Mouse (Mus musculus) fibroblast of lung, adult 2 months (primary cell): ENCODE measurements around the gene Eif5.
"Not testable (repeated sequence)": the region's sequence is repeated elsewhere in the genome, so short reads cannot be mapped to it uniquely, and the experiment has no call there.

Source experiments
- DNase-seq: peaks from one replicate; pipeline ENCODE4 v3.0.0-alpha.2; 2011; ENCODE audit warnings: low read depth

Gene Eif5

DNA sequence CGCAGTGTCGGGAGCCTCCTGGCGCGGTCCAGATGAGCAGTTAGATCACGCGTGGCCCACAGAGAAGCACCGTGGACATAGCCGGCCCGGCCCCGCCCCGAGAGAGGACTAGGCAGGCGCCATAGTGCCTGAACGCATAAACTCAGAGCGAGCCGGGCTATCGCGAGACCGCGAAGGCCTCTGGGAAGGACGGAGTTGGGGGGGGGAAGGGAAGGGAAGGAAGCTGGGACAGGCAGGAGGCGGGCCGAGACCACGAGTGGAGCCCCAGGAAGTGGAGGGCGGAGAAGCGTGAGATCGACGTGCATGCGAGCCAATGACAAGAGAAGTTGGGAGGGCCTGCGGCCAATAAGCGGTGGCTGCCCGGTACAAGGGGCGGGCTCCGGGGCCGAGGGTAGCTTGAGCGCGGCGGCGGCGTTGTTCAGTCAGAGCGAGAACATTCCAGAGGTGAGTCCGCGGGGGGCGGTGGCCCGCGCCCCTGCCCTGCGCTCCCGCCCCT lies at the start of gene Eif5:
Eif5 (plus strand) TSS at position 221 of the 496 bp plus-strand sequence.
- DNase-seq = peak; percentile 97

DNA sequence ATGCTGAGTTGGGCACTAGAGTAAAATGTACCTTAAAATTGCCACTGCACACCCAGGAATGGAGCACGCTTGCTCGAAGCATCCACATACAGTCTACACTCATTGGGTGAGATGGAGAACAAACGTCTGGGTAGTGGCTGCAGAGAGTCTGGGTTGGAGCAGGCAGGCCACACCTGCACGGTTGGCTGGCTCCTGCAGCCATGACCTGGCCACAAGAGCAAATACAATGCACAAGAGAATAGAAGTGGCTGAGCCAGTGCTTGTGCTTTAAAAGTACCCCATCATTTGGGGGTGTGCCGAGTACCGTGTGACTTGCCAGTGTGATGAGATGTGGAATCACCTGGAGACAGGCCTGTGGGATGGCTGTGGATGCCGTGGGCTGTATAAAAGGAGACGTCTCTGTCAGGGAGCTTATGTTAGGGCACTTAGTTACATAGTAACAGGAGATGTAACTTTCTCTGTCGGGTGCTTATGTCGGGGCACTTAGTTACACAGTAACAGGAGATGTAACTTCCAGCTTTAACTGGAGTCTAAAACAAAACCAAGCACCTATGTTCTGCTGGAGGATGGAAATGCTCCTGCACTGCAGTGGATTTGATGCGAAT lies 48.5 kb upstream of the Eif5 start:
- no peak for DNase-seq

DNA sequence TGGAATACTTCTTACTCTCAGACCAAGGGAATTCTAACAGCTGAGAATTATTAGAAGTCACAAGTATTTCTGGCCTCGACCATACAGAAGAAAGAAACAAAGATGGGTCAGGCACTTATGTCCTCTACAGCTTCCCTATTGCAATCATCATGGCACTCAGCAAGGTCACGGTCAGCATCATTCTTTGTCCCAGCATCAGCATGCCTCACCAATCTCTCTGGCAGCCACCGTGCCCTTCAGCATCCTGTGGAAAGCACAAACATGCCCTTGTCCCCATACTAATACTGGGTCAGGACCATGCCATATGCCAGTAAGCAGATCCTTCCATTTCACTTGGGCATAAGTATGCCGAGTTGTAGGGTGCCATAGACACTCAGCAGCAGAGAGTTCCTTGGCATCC lies 42.9 kb upstream of the Eif5 start:
- DNase-seq = no peak

DNA sequence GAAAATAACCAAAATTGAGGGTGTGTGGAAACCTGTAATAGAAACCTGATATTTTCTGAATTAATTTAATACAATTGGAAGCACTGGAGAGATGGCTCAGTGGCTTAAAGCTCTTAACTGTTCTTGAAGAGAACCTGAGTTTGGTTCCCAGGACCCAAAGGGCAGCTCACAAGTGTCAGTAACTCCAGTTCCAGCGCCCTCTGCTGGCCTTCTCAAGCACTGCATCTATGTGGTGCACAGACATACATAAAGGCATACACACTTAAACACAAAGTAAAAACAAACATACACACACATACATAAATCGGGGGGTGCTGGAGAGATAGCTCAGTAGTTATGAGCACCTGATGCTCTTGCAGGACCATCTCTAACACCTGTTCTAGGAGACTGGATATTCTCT lies 40.7 kb upstream of the Eif5 start:
- no peak for DNase-seq

DNA sequence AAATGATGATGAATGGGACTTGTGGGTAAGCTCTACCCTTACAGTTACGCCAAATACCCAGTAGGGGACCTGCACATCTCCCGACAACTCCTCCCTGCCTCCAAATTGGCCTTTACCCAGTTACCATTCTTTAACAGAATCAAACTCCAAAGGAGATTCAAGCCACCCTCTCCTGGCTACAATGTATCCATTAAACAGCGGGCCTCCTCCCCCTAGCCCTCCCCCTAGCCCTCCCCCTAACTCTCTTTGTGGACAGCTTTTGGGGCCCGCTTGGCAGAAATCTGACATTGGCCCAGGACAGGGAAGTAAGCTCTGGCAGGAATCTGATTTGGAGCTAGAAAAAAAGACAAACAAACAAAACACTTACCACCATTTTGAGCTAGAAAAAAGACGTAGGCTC lies 38.2 kb upstream of the Eif5 start:
- DNase-seq = no peak

GRCm38 (mm10) chr12:111500725-111501124 lies 37.1 kb upstream of the Eif5 start:
- no peak for DNase-seq

DNA sequence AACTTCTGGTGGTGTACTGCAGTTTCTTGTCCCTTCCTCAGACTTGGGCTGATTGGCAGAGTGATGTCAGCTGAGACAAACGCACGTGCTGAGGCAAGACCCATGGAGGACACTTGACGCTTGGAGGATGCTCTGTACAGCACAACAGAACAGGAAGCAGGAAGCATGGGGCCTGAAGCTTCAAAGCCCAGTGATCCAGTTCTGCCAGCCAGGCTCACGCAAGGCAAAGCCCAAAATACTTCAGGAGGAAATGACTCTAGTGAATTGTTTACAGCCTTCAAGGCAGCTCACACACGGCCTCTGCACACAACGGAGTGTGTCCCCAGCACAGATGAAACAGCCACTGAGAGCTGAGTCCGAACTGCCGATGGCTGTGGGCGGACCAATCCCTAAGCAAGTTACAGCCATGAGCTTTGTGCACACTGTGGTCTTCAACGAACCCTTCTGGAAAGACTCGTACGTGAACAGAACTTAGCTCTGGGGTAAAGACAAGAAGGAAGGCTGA lies 34.7 kb upstream of the Eif5 start:
- DNase-seq = no peak

GRCm38 (mm10) chr12:111503571-111503970 lies 34.2 kb upstream of the Eif5 start:
- DNase-seq = no peak

GRCm38 (mm10) chr12:111504904-111505303 lies 32.9 kb upstream of the Eif5 start:
- DNase-seq = peak; percentile 82

GRCm38 (mm10) chr12:111507001-111507400 lies 30.8 kb upstream of the Eif5 start:
- DNase-seq = no peak

DNA sequence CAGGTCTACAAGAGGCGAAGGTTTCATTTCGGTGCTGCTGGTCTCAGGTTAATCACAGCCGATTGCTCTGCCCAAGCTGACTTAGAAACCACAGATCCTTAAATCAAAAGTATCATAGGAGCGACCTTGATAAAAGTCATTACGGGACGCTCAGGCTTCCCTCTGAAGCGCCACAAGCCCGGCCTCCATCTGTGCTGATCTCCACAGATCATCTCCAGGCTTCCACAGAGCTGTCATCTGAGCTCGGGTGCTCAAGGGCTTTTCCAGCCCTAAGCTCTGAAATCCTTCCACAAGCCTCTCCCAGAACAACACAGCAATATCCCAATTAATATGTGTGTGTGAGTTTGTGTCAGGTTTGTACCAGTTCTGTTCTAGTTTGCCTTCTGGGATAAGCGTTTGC lies 29.9 kb upstream of the Eif5 start:
- no peak for DNase-seq

DNA sequence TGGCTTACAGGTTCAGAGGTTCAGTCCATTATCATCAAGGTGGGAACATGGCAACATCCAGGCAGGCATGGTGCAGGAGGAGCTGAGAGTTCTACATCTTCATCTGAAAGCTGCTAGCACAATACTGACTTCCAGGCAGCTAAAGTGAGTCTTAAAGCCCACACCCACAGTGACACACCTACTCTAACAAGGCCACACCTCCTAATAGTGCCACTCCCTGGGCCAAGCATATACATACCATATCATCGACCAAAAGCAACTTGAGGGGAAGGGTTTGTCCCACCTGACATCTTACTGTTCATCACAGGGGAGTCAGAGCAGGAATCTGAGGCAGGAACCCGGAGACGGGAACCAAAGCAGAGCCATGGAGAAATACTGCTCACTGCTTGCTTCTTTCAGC lies 29.4 kb upstream of the Eif5 start:
- DNase-seq = not testable (repeated sequence)

DNA sequence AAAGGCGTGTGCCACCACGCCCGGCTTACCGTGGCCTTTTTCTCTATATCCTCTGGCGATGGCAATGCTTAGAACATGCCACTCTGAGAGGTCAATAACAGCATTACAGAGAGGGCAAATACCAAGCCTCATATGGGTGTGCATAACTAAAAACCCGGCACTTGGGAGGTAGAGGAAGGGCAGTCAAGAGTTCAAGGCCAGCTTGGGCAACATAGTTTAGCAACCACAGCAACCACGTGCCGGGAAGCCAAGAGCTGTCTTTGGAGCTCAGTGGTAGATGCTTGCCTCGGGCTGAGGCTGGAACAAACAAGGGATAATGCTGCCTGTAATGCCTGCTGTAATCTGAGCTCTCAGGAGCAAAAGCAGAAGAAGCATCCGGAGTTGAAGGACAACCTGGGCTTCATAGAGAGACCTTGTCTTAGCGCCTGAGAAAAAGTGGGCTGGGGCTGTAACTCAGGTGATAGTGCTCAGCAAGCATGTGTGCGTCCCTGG lies 25.2 kb upstream of the Eif5 start:
- no peak for DNase-seq

GRCm38 (mm10) chr12:111513673-111514072 lies 24.1 kb upstream of the Eif5 start:
- DNase-seq = no peak

GRCm38 (mm10) chr12:111514231-111514792 lies 23.5 kb upstream of the Eif5 start:
- no peak for DNase-seq

DNA sequence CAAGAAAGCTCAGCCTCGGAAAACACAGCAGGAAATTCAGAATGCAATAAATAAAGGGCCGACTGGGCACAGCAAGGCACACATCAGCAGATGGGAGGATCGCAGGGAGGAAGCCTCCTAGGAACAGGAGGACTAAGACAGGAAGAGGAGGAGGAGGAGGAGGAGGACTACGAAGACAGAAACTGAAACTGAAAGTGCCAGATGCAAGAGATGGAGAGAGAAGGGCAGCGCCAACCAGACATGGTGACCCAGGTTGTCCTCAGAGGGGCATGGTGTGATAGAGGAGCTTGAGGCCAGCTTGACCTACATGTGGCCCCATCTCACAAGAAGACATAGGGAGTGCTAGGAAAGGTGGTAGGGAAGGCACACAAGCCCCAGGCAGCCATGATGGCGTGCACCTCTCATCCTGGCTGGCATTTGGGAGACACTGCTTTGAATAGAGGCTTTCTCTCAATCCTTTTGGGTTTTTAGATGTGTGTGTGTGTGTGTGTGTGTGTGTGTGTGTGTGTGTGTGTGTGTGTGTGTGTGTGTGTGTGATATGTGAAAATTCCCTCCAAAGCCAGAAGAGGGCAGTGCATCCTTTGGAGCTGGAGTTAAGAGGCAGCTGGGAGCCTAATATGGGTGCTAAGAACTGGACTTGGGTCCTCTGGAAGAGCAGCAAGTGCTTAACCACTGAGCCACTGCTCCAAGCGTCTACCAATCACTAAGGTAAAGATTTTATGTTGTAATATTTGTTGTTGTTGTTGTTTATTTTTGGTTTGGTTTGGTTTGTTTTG lies 22.8 kb upstream of the Eif5 start:
- no peak for DNase-seq

- DNase-seq = no peak
Observed at GRCm38 (mm10) chr12:111515920-111516319, 21.9 kb upstream of the Eif5 start.

DNA sequence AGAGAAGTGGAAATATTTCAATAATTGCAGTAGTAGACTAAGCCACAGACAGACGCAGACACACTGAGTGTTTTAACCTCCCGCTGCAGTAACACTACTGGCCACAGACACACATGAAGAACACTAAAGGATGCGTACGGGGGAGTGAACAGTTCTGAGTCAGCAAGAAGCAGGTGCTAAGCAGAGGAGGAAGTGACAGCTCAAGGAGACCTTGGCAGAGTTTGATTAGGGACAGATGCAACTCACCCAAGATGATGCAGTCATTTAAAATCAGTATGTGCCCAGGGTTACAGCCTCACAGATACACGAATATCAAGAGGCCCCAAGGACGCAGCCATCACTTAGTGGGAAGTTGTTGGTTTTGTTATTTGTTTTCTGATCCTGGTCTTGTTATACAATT lies 21.0 kb upstream of the Eif5 start:
- no peak for DNase-seq

- no peak for DNase-seq
Observed at GRCm38 (mm10) chr12:111517901-111518300, 19.9 kb upstream of the Eif5 start.

DNA sequence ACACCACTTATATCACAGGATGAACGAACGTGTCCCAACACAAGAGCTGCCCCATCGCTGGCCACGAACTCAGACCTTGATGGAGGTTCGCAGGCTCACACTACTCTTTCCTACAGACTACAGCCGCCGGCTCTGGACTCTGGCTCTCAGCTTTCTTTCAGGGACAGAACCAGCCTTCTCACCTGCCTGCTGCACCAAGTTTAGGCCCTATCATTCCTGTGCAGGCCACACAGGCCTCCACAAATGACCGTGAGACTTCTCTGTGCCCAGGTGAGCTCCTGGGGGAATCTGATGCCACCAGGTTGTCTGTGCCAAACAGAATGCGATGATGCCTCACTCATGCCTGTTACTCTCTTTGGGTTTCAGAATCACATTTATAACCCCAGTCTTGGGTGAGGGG lies 19.4 kb upstream of the Eif5 start:
- DNase-seq = no peak

- DNase-seq = no peak
Observed at GRCm38 (mm10) chr12:111519821-111520220, 18.0 kb upstream of the Eif5 start.

GRCm38 (mm10) chr12:111520994-111521393 lies 16.8 kb upstream of the Eif5 start:
- no peak for DNase-seq

- no peak for DNase-seq
Observed at GRCm38 (mm10) chr12:111524469-111524868, 13.3 kb upstream of the Eif5 start.
